Mouse (Mus musculus) naive thymus-derived CD4-positive, alpha-beta T cell, adult 2 months (primary cell): Measurements from ENCODE around the gene Ipcef1.

Source experiments
- DNase-seq: peaks from one replicate; pipeline ENCODE4 v3.0.0-alpha.2; 2011; ENCODE audit warnings: low read depth

Ipcef1 gene

GRCm38 (mm10) chr10:7052315-7053017, at the start of gene Ipcef1:
TSS of gene Ipcef1 (minus strand) at chr10:7052478.
- DNase-seq, result no peak

- DNase-seq, result no peak
Observed at GRCm38 (mm10) chr10:7077971-7078370, 25.7 kb upstream of the Ipcef1 start.

GRCm38 (mm10) chr10:7077389-7077808, 25.1 kb upstream of the Ipcef1 start:
- DNase-seq, result no peak

GRCm38 (mm10) chr10:7076662-7077211, 24.5 kb upstream of the Ipcef1 start:
- no peak for DNase-seq

GRCm38 (mm10) chr10:7076201-7076600, 23.9 kb upstream of the Ipcef1 start:
- peak; percentile 66 for DNase-seq

GRCm38 (mm10) chr10:7075661-7076060, 23.4 kb upstream of the Ipcef1 start:
- DNase-seq, result no peak

GRCm38 (mm10) chr10:7074231-7074630, 22.0 kb upstream of the Ipcef1 start:
- DNase-seq, result no peak

- DNase-seq, result no peak
Observed at GRCm38 (mm10) chr10:7070924-7071323, 18.6 kb upstream of the Ipcef1 start.

- no peak for DNase-seq
Observed at GRCm38 (mm10) chr10:7070100-7070835, 18.0 kb upstream of the Ipcef1 start.

GRCm38 (mm10) chr10:7069090-7069489, 16.8 kb upstream of the Ipcef1 start:
- no peak for DNase-seq

GRCm38 (mm10) chr10:7068608-7069007, 16.3 kb upstream of the Ipcef1 start:
- DNase-seq, result peak; percentile 30

GRCm38 (mm10) chr10:7063752-7064457, 11.6 kb upstream of the Ipcef1 start:
- DNase-seq, result no peak

GRCm38 (mm10) chr10:7062993-7063392, 10.7 kb upstream of the Ipcef1 start:
- no peak for DNase-seq

- no peak for DNase-seq
Observed at GRCm38 (mm10) chr10:7060326-7060725, 8.0 kb upstream of the Ipcef1 start.

GRCm38 (mm10) chr10:7057546-7057945, 5.3 kb upstream of the Ipcef1 start:
- DNase-seq, result no peak

GRCm38 (mm10) chr10:7054560-7055205, 2.4 kb upstream of the Ipcef1 start:
- no peak for DNase-seq

GRCm38 (mm10) chr10:7049901-7050300, 2.4 kb downstream of the Ipcef1 start:
- DNase-seq, result no peak

- DNase-seq, result no peak
Observed at GRCm38 (mm10) chr10:7047919-7048291, 4.4 kb downstream of the Ipcef1 start.

GRCm38 (mm10) chr10:7047288-7047918, 4.9 kb downstream of the Ipcef1 start:
- DNase-seq, result no peak

GRCm38 (mm10) chr10:7043896-7044295, 8.4 kb downstream of the Ipcef1 start:
- no peak for DNase-seq

GRCm38 (mm10) chr10:7041032-7041431, 11.2 kb downstream of the Ipcef1 start:
- DNase-seq, result no peak

GRCm38 (mm10) chr10:7037194-7037593, 15.1 kb downstream of the Ipcef1 start:
- DNase-seq, result no peak
